Mouse (Mus musculus): ENCODE measurements at regions not wholly inside any gene's neighbourhood (a gene's known extent, or its start where the extent isn't known, plus 50 kb on each side); places are given as distances from the start of the nearest gene placed in this dataset.

GRCm38 (mm10) chr4:54161337-54161993 lies 335.6 kb downstream of the Tmem38b start:
- no peak for DNase-seq (ENCODE audit: low read depth)

GRCm38 (mm10) chr4:54162308-54162707 lies 336.5 kb downstream of the Tmem38b start:
- DNase-seq (ENCODE audit: low read depth), result no peak

- no peak for DNase-seq (ENCODE audit: low read depth)
Observed at GRCm38 (mm10) chr4:54170202-54170931, 344.5 kb downstream of the Tmem38b start.

- DNase-seq (ENCODE audit: low read depth), result no peak
Observed at GRCm38 (mm10) chr4:54184213-54184612, 358.4 kb downstream of the Tmem38b start.

GRCm38 (mm10) chr4:54195734-54196133 lies 369.9 kb downstream of the Tmem38b start:
- no peak for DNase-seq (ENCODE audit: low read depth)

GRCm38 (mm10) chr4:54202440-54202839 lies 376.6 kb downstream of the Tmem38b start:
- no peak for DNase-seq (ENCODE audit: low read depth)

- DNase-seq (ENCODE audit: low read depth), result no peak
Observed at GRCm38 (mm10) chr4:54224572-54224971, 398.7 kb downstream of the Tmem38b start.
